Mouse (Mus musculus) cerebellum, postnatal 10 days (tissue): ENCODE measurements around the gene Rassf7.

Experiments
- DNase-seq, 2 experiments: peaks; one replicate each; pipeline ENCODE4 v3.0.0; 2021; ENCODE audit warnings: mixed read lengths in 2 of 2

Gene Rassf7

GRCm38 (mm10) chr7:141215101-141215879 is at the start of gene Rassf7:
Rassf7 (plus strand) TSS chr7:141215860.
- DNase-seq, result peak; percentile 96 to 97

- peak; percentile 35 to 47 for DNase-seq
Measured at GRCm38 (mm10) chr7:141167901-141168517, 47.7 kb upstream of the Rassf7 start.

GRCm38 (mm10) chr7:141168518-141168953 is 47.1 kb upstream of the Rassf7 start:
- peak; percentile 27 to 32 for DNase-seq

- no peak for DNase-seq
Measured at GRCm38 (mm10) chr7:141169300-141169699, 46.4 kb upstream of the Rassf7 start.

- no peak for DNase-seq
Measured at GRCm38 (mm10) chr7:141169866-141170265, 45.8 kb upstream of the Rassf7 start.

GRCm38 (mm10) chr7:141172116-141173006 is 43.3 kb upstream of the Rassf7 start, which contains the start of gene Rnh1:
Rnh1 (minus strand) TSS chr7:141172857.
- DNase-seq, result peak; percentile 97 to 98

- DNase-seq, result no peak
Measured at GRCm38 (mm10) chr7:141173323-141173850, 42.3 kb upstream of the Rassf7 start.

GRCm38 (mm10) chr7:141175068-141175467 is 40.6 kb upstream of the Rassf7 start:
- DNase-seq, result no peak

- DNase-seq, result peak; percentile 93 to 94
Measured at GRCm38 (mm10) chr7:141176173-141176572, 39.5 kb upstream of the Rassf7 start.

- DNase-seq, result no peak
Measured at GRCm38 (mm10) chr7:141188194-141188593, 27.5 kb upstream of the Rassf7 start.

- DNase-seq, result no peak
Measured at GRCm38 (mm10) chr7:141188733-141189132, 26.9 kb upstream of the Rassf7 start.

- DNase-seq, result no peak
Measured at GRCm38 (mm10) chr7:141190220-141190619, 25.4 kb upstream of the Rassf7 start.

GRCm38 (mm10) chr7:141191036-141191435 is 24.6 kb upstream of the Rassf7 start:
- DNase-seq, result no peak

- DNase-seq, result peak; percentile 42 to 53
Measured at GRCm38 (mm10) chr7:141191796-141192685, 23.6 kb upstream of the Rassf7 start.

- no peak for DNase-seq
Measured at GRCm38 (mm10) chr7:141192776-141193347, 22.8 kb upstream of the Rassf7 start.

- DNase-seq, result peak; percentile 66 to 67
Measured at GRCm38 (mm10) chr7:141193348-141193856, 22.3 kb upstream of the Rassf7 start.

- DNase-seq, result peak; percentile 98 to 99
Measured at GRCm38 (mm10) chr7:141193948-141194347, 21.7 kb upstream of the Rassf7 start, which contains the start of the genes Hras and Lrrc56. Hras (minus strand) TSS chr7:141194005. Lrrc56 (plus strand) TSS chr7:141194157.

GRCm38 (mm10) chr7:141194409-141194808 is 21.3 kb upstream of the Rassf7 start:
- DNase-seq, result no peak

GRCm38 (mm10) chr7:141194830-141195229 is 20.8 kb upstream of the Rassf7 start:
- DNase-seq, result peak; percentile 95

- DNase-seq, result no peak
Measured at GRCm38 (mm10) chr7:141195754-141196153, 19.9 kb upstream of the Rassf7 start.
